ENCODE assay signal across 16 mouse cellular contexts in genomic region chr2:146525483-146525882, GRCm38 (mm10).
"Had no signal": no experiment of that assay in that cellular context is flagged by ENCODE, and none has a peak within 500 bp of the region (broad histone marks: within the 10 kb centered on the region; RNA-seq: fewer than 3 reads in every experiment).

No protein-coding gene starts in this region.

- H3K9ac ChIP-seq: neural tube, embryonic 13.5 days; neural tube, embryonic 15.5 days; stomach, embryonic 15.5 days had no signal

- H3K9me3 ChIP-seq: neural tube, embryonic 13.5 days; neural tube, embryonic 15.5 days; stomach, embryonic 15.5 days had no signal

- H3K27ac ChIP-seq: neural tube, embryonic 13.5 days; neural tube, embryonic 15.5 days; stomach, embryonic 15.5 days; stomach, postnatal 0 days had no signal

- H3K4me3 ChIP-seq: neural tube, embryonic 13.5 days; neural tube, embryonic 15.5 days; stomach, embryonic 15.5 days had no signal

- H3K27me3 ChIP-seq: neural tube, embryonic 13.5 days; neural tube, embryonic 15.5 days; stomach, embryonic 15.5 days had no signal

- H3K4me2 ChIP-seq: neural tube, embryonic 13.5 days; neural tube, embryonic 15.5 days; stomach, embryonic 15.5 days had no signal

- DNase-seq: retina, postnatal 1 day; right cerebral cortex, adult 18-20 months; right cerebral cortex, postnatal 14 days; right cerebral cortex, postnatal 25 days; right cerebral cortex, postnatal 4 days; spleen, adult 18-20 months; thymus, adult 18-20 months; thymus, adult 2 months; thymus, postnatal 14 days; thymus, postnatal 25 days; thymus, postnatal 36 days; thymus, postnatal 4 days had no signal

- H3K4me1 ChIP-seq: neural tube, embryonic 13.5 days; neural tube, embryonic 15.5 days; stomach, embryonic 15.5 days had no signal

- H3K36me3 ChIP-seq: neural tube, embryonic 13.5 days; neural tube, embryonic 15.5 days; stomach, embryonic 15.5 days had no signal
